Mouse (Mus musculus) heart, embryonic 14.5 days (tissue): ENCODE results near the gene Unc13b. TPM values are rescaled to one million over a fixed set of nuclear protein-coding genes. Genes with fewer than 3 reads are reported as not detected.

Experiments
- ATAC-seq: fragments of 200-750 bp; cut with Nextera tagmentation; 2 replicates; pipeline ENCODE4 v1.8.0; 2017; ENCODE audit warnings: low read depth, moderate TSS enrichment; ENCODE audit not compliant: insufficient number of reproducible peaks, insufficient read depth, low FRiP score
- H3K27ac ChIP-seq, 2 experiments: fragments of 200-500 bp in 1 of 2; fragments of 300-500 bp in 1 of 2; sonication (generic) in 1 of 2; replicated peaks in 1 of 2; 2 replicates each; pipeline ENCODE4 v1.5.1; 2012 to 2014; ENCODE audit warnings: low read depth in 2 of 2, low read length in 2 of 2, control low read depth in 1 of 2, mild to moderate bottlenecking in 1 of 2, mixed read lengths in 1 of 2; ENCODE audit not compliant: control insufficient read depth in 1 of 2, insufficient read depth in 1 of 2
- H3K27me3 ChIP-seq: fragments of 300-500 bp; sonication (generic); 2 replicates; pipeline ENCODE4 v1.6.1; 2014; ENCODE audit warnings: mild to moderate bottlenecking, low read length, control low read depth; ENCODE audit not compliant: control insufficient read depth, insufficient read depth
- H3K36me3 ChIP-seq: fragments of 300-500 bp; sonication (generic); 2 replicates; pipeline ENCODE4 v1.6.1; 2014; ENCODE audit warnings: mild to moderate bottlenecking, control low read depth, low read length, mixed read lengths; ENCODE audit not compliant: control insufficient read depth, insufficient read depth
- H3K4me1 ChIP-seq, 2 experiments: fragments of 200-500 bp in 1 of 2; fragments of 300-500 bp in 1 of 2; sonication (generic) in 1 of 2; 2 replicates each; pipeline ENCODE4 v1.6.1; 2012 to 2014; ENCODE audit warnings: low read length in 2 of 2, control low read depth in 1 of 2, mixed read lengths in 1 of 2; ENCODE audit not compliant: control insufficient read depth in 2 of 2, insufficient read depth in 2 of 2
- H3K4me2 ChIP-seq: fragments of 300-500 bp; sonication (generic); 2 replicates; pipeline ENCODE4 v1.6.1; 2014; ENCODE audit warnings: mild to moderate bottlenecking, low read length
- H3K4me3 ChIP-seq, 2 experiments: fragments of 200-500 bp in 1 of 2; fragments of 300-500 bp in 1 of 2; sonication (generic) in 1 of 2; 2 replicates each; pipeline ENCODE4 v1.5.1; 2012 to 2014; ENCODE audit warnings: low read length in 2 of 2, mild to moderate bottlenecking in 2 of 2, control low read depth in 1 of 2, low read depth in 1 of 2, moderate library complexity in 1 of 2; ENCODE audit not compliant: control insufficient read depth in 1 of 2, insufficient read depth in 1 of 2
- H3K9ac ChIP-seq: fragments of 300-500 bp; sonication (generic); 2 replicates; pipeline ENCODE4 v1.6.1; 2014; ENCODE audit warnings: mild to moderate bottlenecking, low read length
- H3K9me3 ChIP-seq: fragments of 300-500 bp; sonication (generic); 2 replicates; pipeline ENCODE4 v1.6.1; 2016; ENCODE audit warnings: low read length, control low read depth; ENCODE audit not compliant: control insufficient read depth
- WGBS: fragments of 180-500 bp; shearing (Covaris S2); extraction: QIAGEN DNeasy Blood & Tissue Kit; methylation state at CpG from one replicate; pipeline ENCODE4 v1.1.7; 2014; 5-methylcytosine and 5-hydroxymethylcytosine counted together
- polyA plus RNA-seq: library from polyadenylated mRNA; unstranded; fragments of >200 nt; fragmentation: Nextera tagmentation; extraction: Ambion mirVana; gene quantifications from 2 replicates; pipeline ENCODE4 v1.2.1, GENCODE M21; 2014

Unc13b gene
- polyA plus RNA-seq, 1 experiment from 2014 or later = 16.4 TPM

DNA sequence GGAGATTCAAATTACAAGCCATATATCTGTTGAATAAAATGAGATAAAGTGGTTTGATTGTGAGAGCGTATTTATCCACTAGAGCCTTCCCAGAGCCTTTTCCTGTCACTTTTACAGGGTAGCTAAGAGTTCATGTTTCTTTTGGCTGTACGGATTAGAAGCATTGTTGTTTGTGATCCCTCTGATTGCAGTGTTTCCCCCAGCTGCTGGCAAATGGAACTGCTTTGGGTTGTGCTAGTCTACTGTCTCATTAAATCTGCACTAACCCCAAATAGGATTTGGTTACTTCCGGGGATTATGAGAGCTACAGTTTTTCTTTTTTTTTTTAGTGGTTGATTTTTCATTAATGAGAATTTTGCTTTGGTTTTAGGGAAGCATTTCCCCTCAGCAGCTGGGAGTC, 1.5 kb downstream of the Unc13b start:
- Histone ChIP-seq H3K9me3 (no peaks in the 10 kb centered on the region), H3K27me3 (no peaks in the 10 kb centered on the region), H3K27ac (no peak overlapping the region), H3K4me1 (peaks cover 0 to 24% of the 10 kb centered on the region in 2 experiments; a peak in 2 of 4 replicates), H3K9ac (0 out of 2 replicates have a peak overlapping the region, but pooled peaks have one; percentile 4), H3K4me3 (peak overlapping the region in 1 of 2 experiments; percentile 76; a peak in 2 of 4 replicates), H3K36me3 (no peaks in the 10 kb centered on the region), H3K4me2 (peak overlapping the region; percentile 78)
- no peak for ATAC-seq
- WGBS = 60% methylated on average over 3 of the region's 3 CpGs

DNA sequence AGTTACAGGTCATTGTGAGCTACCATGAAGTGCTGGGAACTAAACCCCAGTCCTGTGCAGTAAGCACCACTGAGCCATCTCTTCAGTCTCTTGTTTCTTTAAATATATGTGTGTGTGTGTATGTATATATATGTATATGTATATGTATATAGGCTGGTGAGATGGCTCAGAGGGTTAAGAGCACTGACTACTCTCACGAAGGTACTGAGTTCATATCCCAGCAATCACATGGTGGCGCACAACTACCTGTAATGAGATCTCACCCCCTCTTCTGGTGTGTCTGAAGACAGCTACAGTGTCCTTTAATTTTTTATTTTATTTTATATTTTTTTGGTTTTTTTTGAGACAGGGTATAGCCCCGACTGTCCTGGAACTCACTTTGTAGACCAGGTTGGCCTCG, 6.7 kb downstream of the Unc13b start:
- no peaks in the 10 kb centered on the region for H3K27me3 ChIP-seq
- no peaks in the 10 kb centered on the region for H3K9me3 ChIP-seq
- WGBS = 91% methylated on average over 4 of the region's 4 CpGs

DNA sequence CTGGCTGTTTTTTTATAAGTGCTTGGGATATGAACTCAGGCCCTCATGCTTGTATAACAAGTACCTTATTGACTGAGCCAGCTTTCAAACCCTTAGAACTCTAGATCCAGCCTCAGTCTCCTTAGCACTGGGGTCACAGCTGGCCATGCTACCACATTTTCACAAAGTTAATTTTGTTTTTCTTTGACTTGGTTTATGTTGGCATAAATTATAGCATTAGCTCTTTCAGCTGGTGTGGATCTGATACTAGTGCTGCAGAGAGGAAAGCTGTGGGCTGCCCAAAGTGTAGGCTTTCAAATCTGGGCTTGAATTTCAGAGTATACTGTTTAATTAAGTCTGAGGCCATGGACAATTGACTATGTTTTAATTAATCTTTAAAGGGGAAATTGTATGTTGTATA, 16.2 kb downstream of the Unc13b start:
- Histone ChIP-seq H3K4me3 (no peak overlapping the region), H3K9me3 (no peaks in the 10 kb centered on the region), H3K27ac (no peak overlapping the region), H3K36me3 (no peaks in the 10 kb centered on the region), H3K27me3 (no peaks in the 10 kb centered on the region), H3K4me2 (no peak overlapping the region), H3K9ac (no peak overlapping the region), H3K4me1 (no peaks in the 10 kb centered on the region; a peak in 1 of 4 replicates)
- no peak for ATAC-seq

More for the DNA sequence above, 6.7 kb downstream of the Unc13b start:
- no peak for ATAC-seq
- Histone ChIP-seq H3K4me2 (no peak overlapping the region), H3K4me3 (no peak overlapping the region), H3K4me1 (peaks cover 0 to 24% of the 10 kb centered on the region in 2 experiments; a peak in 2 of 4 replicates), H3K36me3 (no peaks in the 10 kb centered on the region), H3K27ac (no peak overlapping the region), H3K9ac (no peak overlapping the region)

DNA sequence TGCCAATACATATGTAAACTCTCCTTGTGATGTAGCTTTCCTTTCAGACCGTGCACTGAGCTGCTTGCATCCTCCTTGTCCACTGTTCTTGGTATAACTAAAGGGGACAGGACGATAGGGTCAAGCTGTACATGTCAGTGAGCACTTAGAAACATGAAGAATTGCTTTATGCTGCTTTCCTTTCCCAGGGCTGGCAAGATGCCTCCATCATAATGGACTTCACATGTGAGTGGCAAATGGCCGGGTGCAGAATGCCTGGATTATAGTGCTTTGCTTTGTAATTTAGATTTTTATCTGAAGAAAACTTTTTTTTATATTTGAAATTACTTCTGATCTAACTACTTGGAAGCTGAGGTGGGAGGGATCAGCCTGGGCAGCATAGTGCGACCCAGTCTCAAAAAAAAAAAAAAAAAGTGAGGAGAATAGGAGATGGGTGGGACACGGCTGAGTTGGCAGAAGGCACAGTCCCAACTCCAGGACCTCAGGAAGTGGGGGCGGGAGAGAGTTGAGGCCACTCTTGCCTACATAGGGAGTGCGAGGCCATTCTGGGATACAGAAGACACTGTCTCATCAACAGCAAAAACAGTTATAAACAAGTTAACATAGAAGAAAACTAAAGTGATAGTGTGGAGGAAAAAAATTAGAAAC, 19.4 kb downstream of the Unc13b start:
- Histone ChIP-seq H3K27ac (no peak overlapping the region), H3K4me1 (no peaks in the 10 kb centered on the region; a peak in 1 of 4 replicates), H3K36me3 (no peaks in the 10 kb centered on the region), H3K9me3 (no peaks in the 10 kb centered on the region), H3K9ac (no peak overlapping the region), H3K4me2 (no peak overlapping the region), H3K27me3 (no peaks in the 10 kb centered on the region), H3K4me3 (no peak overlapping the region)
- 63% methylated on average over 7 of the region's 7 CpGs for whole genome bisulfite sequencing
- ATAC-seq = no peak

- WGBS = 48% methylated on average over 2 of the region's 2 CpGs
- H3K27me3 ChIP-seq = no peaks in the 10 kb centered on the region
- H3K36me3 ChIP-seq = no peaks in the 10 kb centered on the region
- H3K4me1 ChIP-seq = peaks cover 0 to 3% of the 10 kb centered on the region in 2 experiments; a peak in 2 of 4 replicates
- H3K9me3 ChIP-seq = no peaks in the 10 kb centered on the region
- H3K4me2 ChIP-seq = no peak overlapping the region
- H3K4me3 ChIP-seq = no peak overlapping the region
- no peak overlapping the region for H3K9ac ChIP-seq
- ATAC-seq = no peak
- H3K27ac ChIP-seq = no peak overlapping the region
These were observed 23.7 kb downstream of the Unc13b start for GRCm38 (mm10) chr4:43082458-43082857.

DNA sequence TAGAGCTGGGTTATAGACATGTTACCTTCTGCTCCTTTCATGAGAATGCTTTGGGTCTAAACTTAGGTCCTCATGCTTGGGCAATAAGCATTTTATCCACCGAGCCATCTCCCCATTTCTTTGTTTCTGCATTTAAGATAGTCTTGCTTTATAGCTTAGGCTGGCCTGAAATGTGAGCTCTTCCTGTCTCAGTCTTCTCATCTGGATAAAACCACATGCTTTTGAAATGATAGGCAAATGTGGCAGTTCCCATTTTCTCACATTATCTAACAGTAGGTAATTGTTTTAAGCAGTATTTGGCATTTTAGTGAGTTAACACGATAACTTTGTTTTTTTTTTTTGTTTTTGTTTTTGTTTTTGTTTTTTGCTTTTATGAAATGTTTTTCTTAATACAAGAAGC, 31.2 kb downstream of the Unc13b start:
- H3K27me3 ChIP-seq = no peaks in the 10 kb centered on the region
- no peak overlapping the region for H3K4me3 ChIP-seq
- H3K36me3 ChIP-seq = no peaks in the 10 kb centered on the region
- ATAC-seq = no peak
- no peak overlapping the region for H3K4me2 ChIP-seq
- no peak overlapping the region for H3K27ac ChIP-seq
- H3K9me3 ChIP-seq = no peaks in the 10 kb centered on the region
- peaks cover 0 to 11% of the 10 kb centered on the region in 2 experiments; a peak in 2 of 4 replicates for H3K4me1 ChIP-seq
- WGBS = 90% methylated on average over 2 of the region's 2 CpGs
- no peak overlapping the region for H3K9ac ChIP-seq

DNA sequence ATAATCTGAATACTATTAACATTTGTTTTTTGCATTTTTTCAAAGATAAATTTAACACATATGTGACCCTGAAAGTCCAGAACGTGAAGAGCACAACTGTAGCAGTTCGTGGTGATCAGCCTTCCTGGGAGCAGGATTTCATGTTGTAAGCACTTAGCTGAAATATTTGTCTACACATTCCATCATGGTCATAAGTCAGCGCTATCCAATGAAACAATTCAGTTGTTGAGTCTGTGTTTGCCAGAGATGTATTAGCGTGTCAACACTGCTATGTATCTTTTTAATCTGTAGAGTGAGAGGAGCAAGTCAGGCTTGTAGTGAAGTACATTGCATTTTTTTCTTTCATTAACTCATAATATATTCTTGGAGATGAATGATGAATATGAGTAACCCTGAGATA, 32.4 kb downstream of the Unc13b start:
- Histone ChIP-seq H3K27ac (peak overlapping the region in 1 of 2 experiments; percentile 7; a peak in 1 of 4 replicates), H3K4me2 (peak overlapping the region; percentile 22), H3K4me3 (no peak overlapping the region), H3K36me3 (0 out of 2 replicates have a peak, but pooled peaks cover 2% of the 10 kb centered on the region), H3K27me3 (no peaks in the 10 kb centered on the region), H3K4me1 (peaks cover 0 to 11% of the 10 kb centered on the region in 2 experiments; a peak in 2 of 4 replicates), H3K9me3 (no peaks in the 10 kb centered on the region), H3K9ac (no peak overlapping the region)
- 34% methylated on average over 4 of the region's 4 CpGs for WGBS
- ATAC-seq = no peak; the same call in 1 of the 2 replicates

- H3K9me3 ChIP-seq = no peaks in the 10 kb centered on the region
- no peaks in the 10 kb centered on the region for H3K4me1 ChIP-seq
- no peaks in the 10 kb centered on the region for H3K36me3 ChIP-seq
- no peak overlapping the region for H3K9ac ChIP-seq
- no peak overlapping the region for H3K4me3 ChIP-seq
- no peak overlapping the region for H3K27ac ChIP-seq
- no peak overlapping the region for H3K4me2 ChIP-seq
- H3K27me3 ChIP-seq = no peaks in the 10 kb centered on the region
- ATAC-seq = no peak
These were observed 54.7 kb downstream of the Unc13b start for GRCm38 (mm10) chr4:43113491-43113890.
